Mouse (Mus musculus) kidney, adult 8-10 months (tissue): Measurements from ENCODE around the gene Igf2bp3.

Experiments used
- DNase-seq, 2 experiments: peaks; one replicate each; pipeline ENCODE4 v3.0.0; 2022

Igf2bp3 gene

DNA sequence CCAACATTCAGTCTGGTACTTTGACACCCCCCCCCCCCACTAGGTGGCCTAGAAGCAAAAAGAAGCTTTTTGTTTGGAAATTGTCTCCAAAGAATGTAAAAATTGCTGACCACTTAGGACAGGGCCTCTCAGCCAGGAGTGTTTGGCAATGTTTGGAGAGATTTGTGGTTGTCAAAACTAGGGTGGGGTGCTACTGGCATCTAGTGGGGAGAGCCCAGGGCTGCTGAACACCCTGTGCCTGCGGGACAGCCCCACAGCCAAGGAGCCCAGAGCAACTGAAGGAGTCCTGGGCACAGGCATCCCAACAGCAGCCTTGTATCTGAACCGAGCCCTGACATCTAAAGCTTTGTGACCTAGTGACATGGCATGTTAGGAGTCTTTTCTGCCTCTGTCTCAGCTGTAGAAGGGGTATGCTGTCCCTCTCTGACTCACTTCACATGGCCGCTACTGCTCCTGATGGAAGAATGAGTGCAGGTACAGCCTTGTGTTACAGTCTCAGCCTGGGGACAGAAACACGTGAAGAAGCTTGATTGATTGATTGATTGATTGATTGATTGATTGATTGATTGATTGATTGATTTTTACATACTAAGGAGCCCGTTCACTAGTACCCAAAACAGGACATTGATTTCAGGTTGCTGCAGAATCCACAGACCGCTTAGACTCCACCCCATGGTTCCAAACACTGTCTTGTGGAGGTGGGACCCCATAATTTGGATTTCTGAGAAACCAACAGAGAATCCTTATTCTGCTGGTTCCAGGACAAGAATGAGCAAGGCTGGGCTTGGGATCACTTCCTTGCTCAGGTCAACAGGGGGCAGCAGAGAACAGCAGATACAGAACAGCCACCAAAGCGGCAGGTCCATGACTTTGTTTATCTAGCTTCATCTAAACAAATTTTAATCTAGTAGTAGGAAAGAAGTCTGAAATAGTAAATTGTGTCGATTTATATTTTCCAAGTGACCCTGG, 157.4 kb downstream of the Igf2bp3 start:
- DNase-seq = peak; percentile 41 to 55

- no peak for DNase-seq
Measured at GRCm38 (mm10) chr6:49056009-49056408, 158.7 kb downstream of the Igf2bp3 start.

- DNase-seq = no peak
Measured at GRCm38 (mm10) chr6:49055256-49055733, 159.5 kb downstream of the Igf2bp3 start.

GRCm38 (mm10) chr6:49052191-49052590, 162.6 kb downstream of the Igf2bp3 start:
- DNase-seq = no peak

DNA sequence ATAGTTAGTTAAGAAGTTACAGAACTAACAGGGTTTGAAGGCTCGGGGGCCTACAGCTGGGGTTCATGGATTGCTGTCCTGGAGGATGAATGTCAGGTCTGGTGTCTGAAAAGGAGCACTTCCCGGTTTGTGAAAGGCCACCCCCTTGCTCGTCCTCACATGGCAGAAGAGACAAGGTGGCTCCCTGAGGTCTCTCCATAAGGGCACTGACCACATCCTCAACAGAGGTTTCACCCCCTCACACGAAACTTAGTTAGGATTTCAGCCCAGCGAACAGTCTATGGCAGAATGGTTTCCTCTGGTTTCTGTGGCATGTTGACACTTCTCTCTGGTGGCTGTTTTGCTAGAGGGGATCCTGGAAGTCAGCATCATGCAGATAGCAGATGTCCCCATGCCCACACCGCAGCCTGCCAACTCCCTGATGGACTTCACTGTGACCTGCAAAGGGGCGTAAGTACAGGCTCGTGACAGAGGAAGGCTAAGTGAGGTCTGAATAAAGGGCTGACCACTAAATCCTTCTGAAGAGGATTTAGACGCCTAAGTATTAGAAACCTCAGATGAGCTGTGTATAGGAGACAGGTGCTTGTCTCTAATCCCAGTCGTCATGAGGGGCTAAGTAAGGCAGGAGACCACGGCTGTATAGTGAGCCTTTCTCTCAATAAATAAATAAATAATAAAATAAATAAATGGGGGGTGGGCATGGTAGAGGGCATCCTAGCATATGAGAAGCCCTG, 163.9 kb downstream of the Igf2bp3 start:
- no peak for DNase-seq

DNA sequence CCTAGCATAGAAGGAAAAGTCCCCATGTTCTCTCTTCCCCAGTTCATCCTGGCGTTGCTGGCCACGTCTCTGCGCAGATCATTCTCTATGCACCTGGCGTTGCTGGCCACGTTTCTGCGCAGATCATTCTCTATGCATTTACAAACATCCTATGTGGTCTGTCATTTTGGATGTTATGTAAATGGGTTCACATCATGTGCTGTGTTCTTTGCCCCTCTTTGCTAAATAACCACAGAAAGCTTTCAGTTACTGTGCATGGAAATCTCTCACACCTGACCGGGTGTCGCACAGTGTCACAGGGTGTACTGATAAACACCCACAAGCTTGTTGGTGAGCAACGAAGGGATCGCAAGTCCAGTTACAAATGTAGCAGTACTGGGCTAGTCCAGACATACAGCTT, 166.4 kb downstream of the Igf2bp3 start:
- DNase-seq = no peak

GRCm38 (mm10) chr6:49047848-49048247, 166.9 kb downstream of the Igf2bp3 start:
- DNase-seq = no peak

GRCm38 (mm10) chr6:49046976-49047375, 167.8 kb downstream of the Igf2bp3 start:
- DNase-seq = no peak

DNA sequence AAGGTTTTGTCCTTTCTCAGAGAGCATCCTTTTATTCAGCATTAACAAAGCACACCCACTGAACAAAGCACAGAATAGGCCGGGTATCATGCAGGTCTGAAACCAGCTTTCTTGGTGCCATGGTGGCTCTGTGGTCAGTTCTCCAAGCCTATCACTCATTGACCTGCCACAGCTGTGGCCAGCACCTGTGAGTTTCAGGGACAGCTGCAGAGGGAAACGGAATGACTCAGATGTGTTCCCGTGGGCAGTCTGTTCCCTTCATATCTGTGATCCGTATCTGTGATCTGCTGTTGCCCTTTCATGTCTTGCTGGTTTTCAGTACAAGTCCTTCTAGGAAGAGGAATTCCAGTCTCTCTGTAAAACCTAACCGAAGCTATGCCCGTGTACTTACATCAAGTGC, 168.3 kb downstream of the Igf2bp3 start:
- DNase-seq = no peak

DNA sequence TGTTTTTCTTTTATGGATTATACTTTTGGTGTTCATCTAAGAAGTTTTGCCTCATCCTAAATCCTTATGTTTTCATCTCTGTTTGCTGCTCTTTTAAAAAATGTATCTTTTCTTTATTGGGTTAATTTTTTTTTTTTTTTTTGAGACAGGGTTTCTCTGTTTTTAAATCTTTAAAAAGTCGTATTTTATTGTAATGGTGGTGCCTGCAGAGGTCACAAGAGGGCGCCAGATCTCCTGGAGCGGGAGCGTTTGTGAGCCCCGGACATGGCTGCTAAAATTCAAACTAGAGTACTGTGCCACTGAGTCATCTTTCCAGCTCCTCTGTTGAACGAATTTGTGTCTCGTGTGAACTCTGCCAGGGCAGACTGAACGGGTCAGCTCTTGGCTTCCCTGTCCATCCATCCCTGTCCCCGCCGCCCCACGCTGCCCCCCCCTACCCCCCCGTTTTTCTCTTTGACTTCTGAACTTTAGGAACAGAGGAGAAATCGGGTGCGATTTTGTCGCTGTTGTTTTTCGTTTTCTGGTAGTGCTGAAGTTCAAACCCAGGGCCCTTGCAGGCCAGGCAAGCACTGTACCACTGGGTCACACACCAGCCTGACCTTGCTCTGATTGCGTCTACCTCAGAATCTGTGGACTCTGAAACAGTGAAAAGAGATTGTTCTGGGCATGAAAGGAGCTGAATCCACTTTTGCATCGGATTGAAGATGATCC, 175.1 kb downstream of the Igf2bp3 start:
- DNase-seq = peak; percentile 22 to 52

DNA sequence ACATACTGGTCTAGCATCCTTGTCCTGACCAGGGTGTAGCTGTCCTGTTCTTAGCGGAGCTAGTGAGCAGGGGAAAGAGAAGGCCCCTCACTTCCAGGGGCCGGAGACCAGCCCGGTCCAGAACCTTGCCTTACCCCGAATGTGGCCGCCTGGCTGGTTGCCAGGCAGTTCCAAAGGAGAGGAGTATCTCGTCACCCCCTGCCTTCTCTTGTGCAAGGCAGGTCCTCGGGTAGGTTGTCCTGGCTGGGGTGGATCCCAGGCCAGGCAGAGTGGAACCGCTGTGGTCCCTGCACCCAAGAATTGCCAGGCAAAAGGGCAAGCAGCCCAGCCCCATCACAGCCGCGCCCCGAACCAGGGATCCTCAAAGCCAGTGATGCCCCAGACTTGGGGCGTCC, 177.5 kb downstream of the Igf2bp3 start:
- DNase-seq = no peak

DNA sequence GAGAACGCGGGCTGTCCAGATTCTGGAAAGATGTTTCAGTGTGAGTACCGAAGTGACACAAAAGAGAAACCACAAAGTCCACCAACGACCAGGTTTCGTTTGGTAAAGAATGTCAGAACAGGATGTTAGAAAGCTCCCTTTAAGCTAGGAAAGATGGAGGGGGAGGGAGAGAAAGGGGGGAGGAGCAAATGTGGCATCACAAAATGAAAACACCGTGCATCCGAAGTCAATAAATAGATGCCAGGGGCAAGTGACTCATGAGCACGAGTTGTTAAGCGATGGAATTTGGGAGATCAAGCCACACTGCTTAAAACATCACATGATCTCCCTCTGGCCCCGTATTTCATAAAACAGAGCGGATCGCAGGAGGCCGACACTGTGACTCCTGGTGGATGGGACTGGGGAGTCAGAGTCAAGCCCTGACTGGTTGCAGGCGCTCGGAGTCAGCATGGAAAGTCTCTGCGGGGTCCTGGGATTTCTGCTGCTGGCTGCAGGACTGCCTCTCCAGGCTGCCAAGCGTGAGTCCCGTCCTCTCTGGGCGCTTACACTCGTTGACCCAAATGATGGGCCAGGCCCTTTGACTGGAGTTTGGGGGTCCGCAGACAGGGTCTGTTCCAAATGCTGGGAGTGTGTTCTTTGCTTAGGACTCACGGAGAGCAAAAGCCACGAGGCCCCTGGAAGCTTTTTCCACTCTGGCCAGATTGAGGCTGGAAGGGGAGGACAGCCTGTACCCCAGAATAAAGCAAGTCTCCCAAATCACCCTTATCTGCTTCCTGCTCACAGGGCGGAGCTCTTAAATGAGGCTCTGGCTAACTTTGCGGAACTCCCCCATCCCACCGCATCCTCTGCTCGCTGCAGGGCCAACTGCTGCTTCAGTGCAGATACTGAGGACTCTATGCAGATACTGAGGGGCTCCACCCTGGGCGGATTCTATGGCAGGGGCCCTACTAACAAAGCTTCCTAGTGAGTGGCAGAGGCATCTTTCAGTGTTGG, 178.2 kb downstream of the Igf2bp3 start, which contains the start of gene Gpnmb:
Gene Gpnmb, plus strand, starts transcription at position 272 of the 993 bp plus-strand sequence.
- no peak for DNase-seq
